Mouse (Mus musculus) lung, adult 2 months (tissue): ENCODE results near the gene Olfr1367.

Experiments
- CTCF ChIP-seq: fragments of 200-500 bp; IDR thresholded peaks from 2 replicates; pipeline ENCODE4 v1.5.1; 2011; ENCODE audit warnings: mild to moderate bottlenecking, low read length, control low read depth; ENCODE audit not compliant: insufficient read depth
- POLR2A ChIP-seq: fragments of 200-500 bp; IDR thresholded peaks from 2 replicates; pipeline ENCODE4 v1.6.1; 2011; ENCODE audit warnings: low read depth, mild to moderate bottlenecking, control low read depth, low read length, borderline replicate concordance; ENCODE audit errors: extremely low read depth

DNA sequence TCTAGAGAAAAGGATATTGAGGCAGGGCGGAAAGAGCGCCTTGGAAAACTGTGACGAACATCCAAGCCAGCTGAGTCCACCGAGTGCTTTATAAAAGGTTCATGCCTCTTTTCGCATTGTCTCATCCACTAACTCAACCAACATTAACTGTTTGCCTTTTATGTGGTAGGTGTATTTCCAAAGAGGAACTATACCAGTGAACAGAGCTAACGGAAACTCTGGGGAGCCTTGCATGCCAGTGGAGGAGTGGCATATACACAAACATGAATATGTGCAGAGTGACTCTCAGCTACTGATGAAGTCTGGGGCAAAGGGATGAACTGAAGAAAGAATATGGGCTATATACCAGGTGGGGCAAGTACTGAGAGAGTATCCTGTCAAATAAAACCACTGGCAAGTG lies 23.3 kb upstream of the Olfr1367 start:
- TF ChIP-seq POLR2A (no peak), CTCF (no peak)
